Mouse (Mus musculus): ENCODE results near the gene Pcolce.

GRCm38 (mm10) chr5:137656977-137657376, 43.4 kb upstream of the Pcolce start:
- TF ChIP-seq GATA1 (IDR thresholded peaks at IDR 0.05; ENCODE audit: low read length): no peak
- TF ChIP-seq TAL1 (IDR thresholded peaks at IDR 0.05; ENCODE audit: low read length): no peak

Measured in erythroblast, embryonic 14.5 days (primary cell).